Mouse (Mus musculus) hindbrain, postnatal 0 days (tissue): ENCODE data around the gene Rcsd1. TPM values are rescaled to one million over a fixed set of nuclear protein-coding genes. Genes with fewer than 3 reads are reported as not detected.
A peak's percentile ranks its signal among the peaks of the same experiment; 100 is the strongest.

ENCODE experiments used
- ATAC-seq: fragments of 200-750 bp; cut with Nextera tagmentation; 2 replicates; pipeline ENCODE4 v1.8.0; 2017; ENCODE audit warnings: mild to moderate bottlenecking, moderate TSS enrichment, moderate library complexity
- DNase-seq: peaks from one replicate; pipeline ENCODE4 v3.0.0-alpha.2; 2015; ENCODE audit warnings: low spot score
- H3K27ac ChIP-seq: fragments of 300-500 bp; sonication (generic); 2 replicates; pipeline ENCODE4 v1.5.1; 2014; ENCODE audit warnings: mild to moderate bottlenecking
- H3K27me3 ChIP-seq: fragments of 300-500 bp; sonication (generic); 2 replicates; pipeline ENCODE4 v1.6.1; 2014; ENCODE audit warnings: low read length, mixed read lengths; ENCODE audit not compliant: insufficient read depth
- H3K36me3 ChIP-seq: fragments of 300-500 bp; sonication (generic); 2 replicates; pipeline ENCODE4 v1.6.1; 2014; ENCODE audit warnings: low read length, mixed read lengths; ENCODE audit not compliant: insufficient read depth
- H3K4me1 ChIP-seq: fragments of 300-500 bp; sonication (generic); 2 replicates; pipeline ENCODE4 v1.6.1; 2014; ENCODE audit warnings: antibody characterized with exemption, low read length, mixed read lengths; ENCODE audit not compliant: insufficient read depth
- H3K4me2 ChIP-seq: fragments of 300-500 bp; sonication (generic); 2 replicates; pipeline ENCODE4 v1.6.1; 2014; ENCODE audit warnings: low read depth, mild to moderate bottlenecking, low read length, moderate library complexity, mixed read lengths
- H3K4me3 ChIP-seq: fragments of 300-500 bp; sonication (generic); 2 replicates; pipeline ENCODE4 v1.5.1; 2014; ENCODE audit warnings: low read length
- H3K9ac ChIP-seq: fragments of 300-500 bp; sonication (generic); replicated peaks from 2 replicates; pipeline ENCODE4 v1.6.1; 2014; ENCODE audit warnings: mild to moderate bottlenecking, low read length, moderate library complexity, mixed read lengths
- H3K9me3 ChIP-seq: fragments of 300-500 bp; sonication (generic); 2 replicates; pipeline ENCODE4 v1.6.1; 2016; ENCODE audit warnings: low read length, mixed read lengths
- CTCF ChIP-seq: IDR thresholded peaks from 2 replicates; pipeline ENCODE4 v1.5.1; 2016; ENCODE audit warnings: antibody characterized with exemption, control low read depth, low read depth
- WGBS: fragments of 180-500 bp; shearing (Covaris S2); extraction: QIAGEN DNeasy Blood & Tissue Kit; methylation state at CpG from one replicate; pipeline ENCODE4 v1.1.7; 2014; 5-methylcytosine and 5-hydroxymethylcytosine counted together
- polyA plus RNA-seq: library from polyadenylated mRNA; unstranded; fragments of >200 nt; fragmentation: Nextera tagmentation; extraction: Ambion mirVana; gene quantifications from 2 replicates; pipeline ENCODE4 v1.2.1, GENCODE M21; 2015
- total RNA-seq: library from RNA; depleted of rRNA; stranded (reverse); fragments of >200 nt; gene quantifications from 2 replicates; pipeline ENCODE4 v1.2.3, GENCODE M21; 2014

The Rcsd1 gene
- total and polyA plus RNA-seq, 2 experiments from 2014 or later = 6.0 to 9.2 TPM

- no peak overlapping the region for H3K4me3 ChIP-seq
- DNase-seq = no peak
- no peaks in the 10 kb centered on the region for H3K9me3 ChIP-seq
- H3K4me2 ChIP-seq = no peak overlapping the region
- H3K36me3 ChIP-seq = no peaks in the 10 kb centered on the region
- ATAC-seq = no peak
- no peaks in the 10 kb centered on the region for H3K4me1 ChIP-seq
- TF ChIP-seq CTCF = no peak
- 89% methylated on average over 1 of the region's 1 CpGs for WGBS
- no peaks in the 10 kb centered on the region for H3K27me3 ChIP-seq
- H3K27ac ChIP-seq = no peak overlapping the region
- no peak overlapping the region for H3K9ac ChIP-seq
Measured at GRCm38 (mm10) chr1:165738985-165739384, 29.4 kb upstream of the Rcsd1 start.

- no peak overlapping the region for H3K27ac ChIP-seq
- no peak for DNase-seq
- ATAC-seq = no peak
- no peak for TF ChIP-seq CTCF
- no peaks in the 10 kb centered on the region for H3K36me3 ChIP-seq
- no peaks in the 10 kb centered on the region for H3K9me3 ChIP-seq
- H3K27me3 ChIP-seq = no peaks in the 10 kb centered on the region
- WGBS = 72% methylated on average over 3 of the region's 3 CpGs
- H3K9ac ChIP-seq = no peak overlapping the region
- no peaks in the 10 kb centered on the region for H3K4me1 ChIP-seq
- no peak overlapping the region for H3K4me3 ChIP-seq
- no peak overlapping the region for H3K4me2 ChIP-seq
Measured at GRCm38 (mm10) chr1:165737867-165738266, 28.3 kb upstream of the Rcsd1 start.

GRCm38 (mm10) chr1:165737451-165737850 is 27.9 kb upstream of the Rcsd1 start:
- Histone ChIP-seq H3K4me1 (no peaks in the 10 kb centered on the region), H3K27ac (no peak overlapping the region), H3K9me3 (no peaks in the 10 kb centered on the region), H3K36me3 (no peaks in the 10 kb centered on the region), H3K27me3 (no peaks in the 10 kb centered on the region), H3K4me2 (no peak overlapping the region), H3K9ac (no peak overlapping the region), H3K4me3 (no peak overlapping the region)
- 58% methylated on average over 5 of the region's 5 CpGs for WGBS
- ATAC-seq (no peak), DNase-seq (no peak)
- TF ChIP-seq CTCF = no peak

GRCm38 (mm10) chr1:165735826-165736818 is 26.6 kb upstream of the Rcsd1 start:
- Histone ChIP-seq H3K4me1 (no peaks in the 10 kb centered on the region), H3K27ac (no peak overlapping the region), H3K9me3 (no peaks in the 10 kb centered on the region), H3K4me2 (no peak overlapping the region), H3K4me3 (no peak overlapping the region), H3K36me3 (no peaks in the 10 kb centered on the region), H3K9ac (0 out of 2 replicates have a peak overlapping the region, but pooled peaks have one; percentile 25), H3K27me3 (no peaks in the 10 kb centered on the region)
- ATAC-seq (peak; percentile 87), DNase-seq (peak; percentile 95)
- TF ChIP-seq CTCF = peak; percentile 97
- WGBS = 34% methylated on average over 20 of the region's 20 CpGs

GRCm38 (mm10) chr1:165734840-165735239 is 25.3 kb upstream of the Rcsd1 start:
- H3K36me3 ChIP-seq = no peaks in the 10 kb centered on the region
- H3K4me3 ChIP-seq = no peak overlapping the region
- WGBS = 89% methylated on average over 2 of the region's 2 CpGs
- no peak for TF ChIP-seq CTCF
- H3K27ac ChIP-seq = no peak overlapping the region
- H3K4me1 ChIP-seq = no peaks in the 10 kb centered on the region
- H3K4me2 ChIP-seq = no peak overlapping the region
- no peak overlapping the region for H3K9ac ChIP-seq
- H3K27me3 ChIP-seq = no peaks in the 10 kb centered on the region
- no peaks in the 10 kb centered on the region for H3K9me3 ChIP-seq
- ATAC-seq = no peak
- no peak for DNase-seq

GRCm38 (mm10) chr1:165731553-165731952 is 22.0 kb upstream of the Rcsd1 start:
- WGBS = 79% methylated on average over 6 of the region's 6 CpGs
- no peak for DNase-seq
- H3K4me2 ChIP-seq = no peak overlapping the region
- H3K9me3 ChIP-seq = no peaks in the 10 kb centered on the region
- no peak for TF ChIP-seq CTCF
- no peak for ATAC-seq
- no peak overlapping the region for H3K9ac ChIP-seq
- no peaks in the 10 kb centered on the region for H3K4me1 ChIP-seq
- no peak overlapping the region for H3K4me3 ChIP-seq
- H3K36me3 ChIP-seq = no peaks in the 10 kb centered on the region
- no peak overlapping the region for H3K27ac ChIP-seq
- no peaks in the 10 kb centered on the region for H3K27me3 ChIP-seq

GRCm38 (mm10) chr1:165730129-165730528 is 20.6 kb upstream of the Rcsd1 start:
- Histone ChIP-seq H3K4me2 (no peak overlapping the region), H3K4me3 (no peak overlapping the region), H3K27ac (no peak overlapping the region), H3K27me3 (no peaks in the 10 kb centered on the region), H3K36me3 (no peaks in the 10 kb centered on the region), H3K9me3 (no peaks in the 10 kb centered on the region), H3K4me1 (no peaks in the 10 kb centered on the region), H3K9ac (no peak overlapping the region)
- WGBS = 43% methylated on average over 1 of the region's 1 CpGs
- no peak for TF ChIP-seq CTCF
- ATAC-seq (no peak), DNase-seq (no peak)
